Mouse (Mus musculus) midbrain, embryonic 16.5 days (tissue): ENCODE results near the gene Ip6k2. TPM values are rescaled to one million over a fixed set of nuclear protein-coding genes. Genes with fewer than 3 reads are reported as not detected.

Experiments used
- microRNA-seq: library from miRNA; unstranded; fragments of <30 nt; microRNA quantifications from one replicate; pipeline ENCODE4, GENCODE M21; 2017
- polyA plus RNA-seq: library from polyadenylated mRNA; unstranded; fragments of >200 nt; fragmentation: Nextera tagmentation; extraction: Ambion mirVana; gene quantifications from 2 replicates; pipeline ENCODE4 v1.2.1, GENCODE M21; 2015

The Ip6k2 gene
- polyA plus RNA-seq, 1 experiment from 2014 or later = 222 TPM

Small RNAs within 50 kb of the gene (microRNA-seq; reads per million reads assigned to microRNA genes)
- gene Gm23156 = not detected

Other genes starting within 250 kb of the Ip6k2 start
- gene Impdh2, start 223.5 kb upstream of the Ip6k2 start, polyA plus RNA-seq = 92.7 and 93.9 TPM in 2 replicates
- 77.2 and 79.4 TPM in 2 replicates for gene Ndufaf3, start 216.4 kb upstream of the Ip6k2 start, polyA plus RNA-seq
- gene Dalrd3, start 213.9 kb upstream of the Ip6k2 start, polyA plus RNA-seq = 350 and 361 TPM in 2 replicates
- 420 and 427 TPM in 2 replicates for gene Wdr6, start 205.1 kb upstream of the Ip6k2 start, polyA plus RNA-seq
- 39.2 and 43.1 TPM in 2 replicates for gene P4htm, start 186.1 kb upstream of the Ip6k2 start, polyA plus RNA-seq
- 48.8 and 50.4 TPM in 2 replicates for gene Arih2, start 134.4 kb upstream of the Ip6k2 start, polyA plus RNA-seq
- 44.9 and 45.2 TPM in 2 replicates for gene Slc25a20, start 121.7 kb upstream of the Ip6k2 start, polyA plus RNA-seq
- gene Prkar2a, start 94.5 kb upstream of the Ip6k2 start, polyA plus RNA-seq = 57.3 and 69.1 TPM in 2 replicates
- 33.2 and 51.7 TPM in 2 replicates for gene Nckipsd, start 24.6 kb downstream of the Ip6k2 start, polyA plus RNA-seq
- 12.7 and 16.4 TPM in 2 replicates for gene Celsr3, start 42.5 kb downstream of the Ip6k2 start, polyA plus RNA-seq
- gene Slc26a6, start 69.5 kb downstream of the Ip6k2 start, polyA plus RNA-seq = 17.5 and 19.0 TPM in 2 replicates
- gene Tmem89, start 130.8 kb downstream of the Ip6k2 start, polyA plus RNA-seq = not detected in 2 replicates
- gene Uqcrc1, start 152.8 kb downstream of the Ip6k2 start, polyA plus RNA-seq = 417 and 452 TPM in 2 replicates
- 1.1 and 1.6 TPM in 2 replicates for gene Col7a1, start 169.8 kb downstream of the Ip6k2 start, polyA plus RNA-seq
- not detected in 2 replicates for gene Ucn2, start 202.2 kb downstream of the Ip6k2 start, polyA plus RNA-seq
- gene Pfkfb4, start 208.0 kb downstream of the Ip6k2 start, polyA plus RNA-seq = 31.5 and 31.9 TPM in 2 replicates